Mouse (Mus musculus): ENCODE data around the gene Foxn3. TPM values are rescaled to one million over a fixed set of nuclear protein-coding genes. Genes with fewer than 3 reads are reported as not detected.

The Foxn3 gene
- total RNA-seq, 1 experiment from 2014 or later: 41.7 TPM

DNA sequence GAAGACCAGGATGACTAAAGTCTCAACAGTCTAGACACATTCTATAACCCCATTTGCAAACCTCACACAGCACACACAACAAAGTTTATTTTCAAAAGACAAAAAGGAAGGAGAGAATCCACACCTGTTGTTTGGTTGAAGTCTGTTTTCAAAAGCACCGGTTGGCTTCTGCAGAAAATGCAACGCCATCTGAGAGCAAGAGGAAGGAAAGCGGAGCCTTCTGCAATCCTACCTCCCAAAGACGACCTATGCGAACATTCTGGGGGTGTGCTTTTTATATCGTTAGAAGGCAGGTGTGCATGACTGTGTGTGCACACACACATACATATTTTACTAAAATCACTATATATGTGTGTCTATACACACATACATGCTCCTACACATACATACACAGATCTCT, 397.3 kb downstream of the Foxn3 start:
- ATAC-seq (replicated peaks; ENCODE audit: low read depth, poor library complexity, severe bottlenecking): no peak

DNA sequence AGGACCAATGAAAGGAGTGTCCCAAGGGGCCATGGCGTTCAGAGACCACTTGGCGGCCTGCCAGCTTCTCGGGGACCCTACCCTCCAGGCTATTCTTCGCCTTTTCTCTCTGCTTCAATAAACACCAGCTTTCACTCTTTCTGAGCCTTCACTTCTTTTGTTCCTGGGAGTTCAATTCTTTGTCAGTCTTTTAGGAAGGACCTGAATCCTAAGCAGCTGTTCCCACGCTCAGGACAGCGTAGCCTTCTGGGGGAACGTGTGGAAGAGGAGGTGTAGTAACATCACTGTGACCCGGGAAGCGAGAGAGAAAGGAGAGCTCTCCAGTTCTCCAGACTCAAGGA, 400.1 kb downstream of the Foxn3 start:
- no peak for ATAC-seq (replicated peaks; ENCODE audit: low read depth, poor library complexity, severe bottlenecking)

DNA sequence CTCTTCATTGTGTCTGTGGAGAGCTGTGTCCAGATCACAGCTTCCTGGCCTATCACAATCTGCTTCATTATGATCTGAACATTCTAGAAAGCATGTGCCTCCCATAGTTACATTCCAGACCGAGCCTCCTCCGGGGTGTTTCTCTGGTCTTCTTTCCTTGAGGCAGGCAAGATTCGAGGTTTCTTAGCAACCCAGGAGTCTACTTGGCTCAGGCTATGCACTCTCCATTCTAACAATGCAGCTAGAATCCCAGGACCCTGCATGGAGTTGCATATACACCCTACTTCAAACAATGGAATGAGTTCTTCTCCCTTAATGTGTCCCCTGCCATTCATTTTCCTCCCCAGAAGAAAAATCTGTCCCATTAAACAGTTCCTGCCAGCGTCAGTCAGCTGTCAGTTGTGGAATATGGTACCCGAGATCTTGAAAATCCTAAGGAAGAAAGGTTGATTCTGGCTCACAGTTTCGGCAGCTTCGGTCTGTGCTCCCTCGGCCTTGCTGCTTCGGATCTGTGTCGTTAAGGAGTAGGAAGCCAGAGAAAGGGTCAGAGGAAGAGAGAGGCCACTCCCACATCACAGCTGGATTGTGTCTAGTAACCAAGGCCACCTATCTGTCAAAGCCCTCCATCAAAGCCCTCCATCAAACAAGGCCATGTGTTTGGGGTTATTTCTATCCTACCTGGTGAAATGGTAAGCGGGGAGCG, 400.6 kb downstream of the Foxn3 start:
- ATAC-seq (replicated peaks; ENCODE audit: low read depth, poor library complexity, severe bottlenecking): peak; percentile 10; the same call in 1 of the 2 replicates

DNA sequence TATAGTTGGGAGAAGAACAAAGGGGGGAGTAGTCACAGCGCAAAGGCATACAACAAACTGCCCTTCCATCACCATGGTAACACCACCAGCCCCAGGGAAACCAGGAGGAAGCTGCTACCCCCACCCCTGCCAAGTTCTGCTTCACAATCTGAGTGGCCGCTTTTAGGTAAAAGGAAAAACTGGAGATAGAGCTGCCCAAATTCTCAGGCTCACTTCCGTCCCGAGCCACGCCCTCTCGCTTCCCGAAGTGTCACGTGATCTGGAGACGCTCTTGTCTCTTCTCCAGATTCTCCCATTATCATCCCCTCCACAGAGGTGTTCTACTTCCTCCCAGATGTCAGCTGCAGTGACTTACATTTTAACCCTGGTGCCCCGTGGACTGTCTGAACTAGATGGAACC, 401.2 kb downstream of the Foxn3 start:
- peak; percentile 90 for ATAC-seq (replicated peaks; ENCODE audit: low read depth, poor library complexity, severe bottlenecking)

DNA sequence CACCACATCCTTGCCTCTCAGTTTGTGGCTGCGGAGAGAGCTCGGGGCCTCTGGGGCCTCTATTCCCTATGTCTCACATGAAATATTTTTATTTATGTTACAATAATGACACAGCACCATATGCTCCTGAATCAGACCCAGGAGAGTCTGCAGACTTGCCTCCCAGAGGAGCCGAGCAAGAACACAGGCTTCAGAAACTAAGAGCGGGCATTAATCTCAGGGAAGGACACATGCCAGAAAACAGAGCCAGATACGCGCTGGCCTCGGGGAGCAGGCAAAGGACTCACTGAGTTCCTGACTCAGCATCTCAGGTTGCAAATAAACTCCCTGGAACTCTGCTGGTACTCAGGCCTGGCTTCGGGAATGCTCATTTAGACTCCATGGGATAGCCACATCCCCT, 403.3 kb downstream of the Foxn3 start:
- no peak for ATAC-seq (replicated peaks; ENCODE audit: low read depth, poor library complexity, severe bottlenecking)

DNA sequence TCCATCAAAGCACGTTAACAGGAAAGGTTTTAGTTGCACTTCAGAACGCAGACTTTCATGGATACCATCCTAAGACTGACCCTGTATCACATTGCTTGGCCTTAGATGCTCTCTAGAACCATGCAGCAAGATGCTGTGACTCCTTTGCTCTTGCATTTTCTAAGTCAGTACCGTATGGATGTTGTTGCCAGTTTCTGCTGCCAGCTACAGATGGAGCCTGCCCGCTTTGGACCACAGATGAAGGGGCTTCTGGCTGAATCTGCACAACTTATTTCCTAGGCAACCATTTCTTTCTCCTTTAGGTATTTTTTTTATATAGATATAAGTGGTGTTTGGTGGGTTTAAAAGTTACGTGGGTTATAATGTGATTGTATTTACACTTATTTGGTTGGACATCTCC, 407.5 kb downstream of the Foxn3 start:
- no peak for ATAC-seq (replicated peaks; ENCODE audit: low read depth, poor library complexity, severe bottlenecking)

DNA sequence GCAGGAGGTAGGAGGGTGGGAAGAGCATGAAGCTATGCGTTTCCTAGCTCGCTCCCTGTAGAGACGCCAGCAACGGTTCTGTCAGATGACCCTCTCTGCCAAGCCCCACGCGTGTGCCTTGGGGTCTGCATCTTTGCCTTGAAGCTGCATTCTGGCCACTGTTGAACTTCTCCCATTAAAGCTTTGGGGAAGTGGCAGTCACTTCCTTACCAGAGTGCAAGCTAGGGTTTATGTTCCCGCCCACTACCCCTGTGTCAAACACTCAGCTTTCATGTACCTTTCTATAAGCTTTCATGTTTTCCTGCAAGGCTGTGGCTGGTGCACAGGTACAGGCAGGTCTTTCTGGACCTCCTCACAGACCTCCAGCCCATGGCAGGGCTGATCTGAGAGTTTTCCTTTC, 409.2 kb downstream of the Foxn3 start:
- ATAC-seq (replicated peaks; ENCODE audit: low read depth, poor library complexity, severe bottlenecking): peak; percentile 70

DNA sequence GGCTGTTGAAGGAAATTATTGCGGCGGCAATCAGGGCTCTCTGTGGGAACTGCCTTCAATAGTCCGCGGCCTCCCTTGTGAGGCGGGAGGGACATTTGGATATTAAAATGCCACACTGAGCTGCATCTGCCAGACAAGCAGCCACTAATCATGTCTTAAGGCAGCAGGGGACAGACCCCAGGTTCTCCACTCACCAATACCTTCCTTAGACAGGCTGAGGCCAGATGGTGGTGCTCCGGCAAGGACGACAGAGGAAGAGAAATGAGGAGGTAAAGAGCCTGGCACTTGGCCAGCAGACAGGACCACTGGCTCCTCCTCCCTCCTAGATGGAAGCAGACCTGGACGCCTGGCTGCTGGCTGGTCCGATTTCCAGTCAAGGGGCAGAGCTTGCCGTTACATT, 409.7 kb downstream of the Foxn3 start:
- ATAC-seq (replicated peaks; ENCODE audit: low read depth, poor library complexity, severe bottlenecking): no peak

DNA sequence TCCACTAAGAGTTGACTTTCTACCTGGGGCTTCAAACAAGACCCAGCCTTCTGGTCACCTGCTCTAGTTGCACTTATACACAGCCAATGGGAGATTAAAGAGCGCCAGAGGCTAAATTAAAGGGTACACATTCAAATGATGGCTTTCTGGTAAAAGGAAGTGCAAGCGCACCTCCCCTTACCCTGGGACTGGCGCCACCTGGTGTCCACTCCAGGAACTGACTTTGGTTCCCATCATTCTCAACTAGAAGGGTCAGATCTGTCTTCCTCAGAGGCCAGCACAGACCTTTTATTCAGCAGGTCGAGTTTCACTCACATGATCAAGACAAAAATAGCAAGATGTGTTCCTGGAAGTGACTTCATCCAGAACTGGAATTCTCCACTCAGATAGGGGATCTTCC, 413.3 kb downstream of the Foxn3 start:
- ATAC-seq (replicated peaks; ENCODE audit: low read depth, poor library complexity, severe bottlenecking): peak; percentile 69; the same call in 1 of the 2 replicates

DNA sequence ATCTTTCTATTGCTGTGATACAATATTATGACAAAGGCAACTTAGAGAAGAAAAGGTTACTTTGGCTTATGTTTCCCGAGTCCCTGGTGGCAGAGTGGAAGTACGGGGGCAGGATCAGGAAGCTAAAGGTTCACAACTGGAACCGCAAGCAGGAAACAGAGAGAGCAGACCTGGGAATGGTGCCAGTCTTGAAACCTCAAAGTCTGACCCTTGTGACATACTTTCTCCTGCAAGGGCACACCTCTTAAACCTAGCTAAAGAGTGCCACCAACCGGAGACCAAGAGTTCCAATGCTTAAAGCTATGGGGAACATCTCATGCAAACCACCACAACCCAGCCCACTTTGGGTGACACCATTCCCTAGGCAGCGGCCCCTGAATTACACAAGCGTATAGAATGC, 414.2 kb downstream of the Foxn3 start:
- ATAC-seq (replicated peaks; ENCODE audit: low read depth, poor library complexity, severe bottlenecking): 0 out of 2 replicates have a peak, but pooled peaks have one; percentile 22
